Mouse (Mus musculus) stomach, postnatal 0 days (tissue): ENCODE data around the gene Qprt.

Experiments used
- CTCF ChIP-seq: IDR thresholded peaks from 2 replicates; pipeline ENCODE4 v1.5.1; 2016; ENCODE audit warnings: antibody characterized with exemption, low read depth, mild to moderate bottlenecking, moderate library complexity
- EP300 ChIP-seq: optimal IDR thresholded peaks from 2 replicates; pipeline ENCODE3; 2016; ENCODE audit warnings: antibody characterized with exemption

DNA sequence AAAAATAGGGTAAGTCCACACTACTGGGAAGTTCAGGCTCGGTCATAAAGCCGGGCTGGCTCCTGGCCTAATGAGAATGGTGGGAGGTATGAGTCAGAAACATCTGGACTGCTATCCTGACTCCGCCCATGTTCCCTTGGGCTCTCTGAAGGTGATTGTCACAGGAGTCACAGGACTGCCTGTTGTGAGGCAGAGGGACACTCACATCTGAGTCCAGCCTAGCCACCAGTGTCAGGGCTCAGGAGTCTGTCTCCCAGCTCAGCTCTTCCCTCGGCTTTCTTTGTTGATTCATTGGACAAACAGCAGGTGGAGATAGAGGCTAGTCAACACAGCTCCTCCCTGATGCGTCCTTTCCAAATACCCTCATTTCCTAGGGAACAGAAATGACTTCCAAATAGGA, 4.1 kb downstream of the Qprt start:
- peak; percentile 60 for TF ChIP-seq CTCF
- no peak for TF ChIP-seq EP300
